Mouse (Mus musculus) adrenal gland, adult 2 months (tissue): Measurements from ENCODE around the gene Tcerg1l. TPM values are rescaled to one million over a fixed set of nuclear protein-coding genes. Genes with fewer than 3 reads are reported as not detected.

Experiments used
- DNase-seq: peaks from one replicate; pipeline ENCODE4 v3.0.0; 2021
- long read RNA-seq: library from polyadenylated mRNA; stranded (forward); transcript quantifications from one replicate; pipeline ENCODE4 v2.0.0, GENCODE M21; 2021
- polyA plus RNA-seq: library from polyadenylated mRNA; depleted of rRNA; stranded (reverse); fragments of >200 nt; gene quantifications from 2 replicates; pipeline ENCODE4 v1.2.3, GENCODE M21; 2012; rRNA removed
- total RNA-seq, 2 experiments: library from RNA; stranded (reverse); gene quantifications; 2 replicates each; pipeline ENCODE4 v1.2.3; 2021

Gene Tcerg1l
- under 1 TPM in 1 of 2 experiments, not detected in 1; 0.10 TPM for total RNA-seq
- 0.06 and 0.15 TPM in 2 replicates for polyA plus RNA-seq
- long read RNA-seq, result 0 reads

DNA sequence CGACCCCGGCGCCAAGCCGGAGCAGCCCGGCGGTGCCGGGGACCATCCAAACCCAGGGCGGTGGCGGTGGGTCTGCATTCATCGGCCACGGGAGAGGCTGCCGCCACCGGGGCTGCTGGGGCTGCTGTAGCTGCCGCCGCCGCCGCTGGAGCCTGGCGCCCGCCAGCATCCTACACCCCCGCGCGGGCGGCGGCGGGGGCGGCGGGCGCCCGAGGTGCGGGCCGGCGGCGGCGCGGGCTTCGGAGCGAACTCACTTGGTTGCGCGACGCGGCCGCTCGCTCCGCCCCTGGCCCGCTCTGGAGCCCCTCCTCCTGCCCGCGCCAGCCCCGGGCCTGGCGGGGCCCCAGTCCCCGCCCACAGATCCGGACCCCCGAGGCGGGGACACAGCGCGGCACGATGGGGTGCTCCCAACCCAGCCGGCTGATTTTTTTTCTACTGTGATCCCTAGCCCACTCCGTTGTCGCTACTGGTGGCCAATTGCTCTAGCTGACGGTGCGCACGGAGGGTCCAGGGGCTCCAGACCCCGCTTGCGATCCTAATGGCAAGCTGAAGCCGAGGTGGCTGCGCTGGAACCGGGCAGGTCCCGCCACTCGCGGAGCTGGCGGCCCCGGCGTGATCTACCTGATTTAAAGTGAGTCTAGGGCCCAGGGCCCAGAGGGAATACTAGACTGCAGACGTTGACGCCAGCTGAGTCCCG is at the start of gene Tcerg1l:
TSS of gene Tcerg1l (minus strand) at position 246 of the 697 bp plus-strand sequence.
- no peak for DNase-seq

DNA sequence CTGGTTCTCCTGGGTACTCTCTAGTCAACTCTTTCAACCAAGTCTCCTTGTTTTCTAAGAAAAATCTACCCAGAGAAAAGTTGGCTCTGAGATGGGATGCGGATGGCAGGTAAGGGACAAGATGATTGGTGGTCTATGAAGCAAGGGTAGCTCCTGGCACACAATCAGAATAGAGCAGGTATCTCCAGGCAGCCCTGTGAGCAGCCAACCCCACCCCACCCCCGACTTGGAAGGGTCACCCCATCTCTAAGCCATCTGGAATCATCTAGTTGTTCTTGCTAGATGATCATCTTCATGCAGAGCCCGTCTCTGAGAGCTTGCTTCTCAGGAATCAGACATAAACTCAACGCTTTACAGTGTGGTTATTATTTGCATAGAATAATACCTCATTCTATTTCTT is 44.6 kb upstream of the Tcerg1l start:
- DNase-seq, result no peak

DNA sequence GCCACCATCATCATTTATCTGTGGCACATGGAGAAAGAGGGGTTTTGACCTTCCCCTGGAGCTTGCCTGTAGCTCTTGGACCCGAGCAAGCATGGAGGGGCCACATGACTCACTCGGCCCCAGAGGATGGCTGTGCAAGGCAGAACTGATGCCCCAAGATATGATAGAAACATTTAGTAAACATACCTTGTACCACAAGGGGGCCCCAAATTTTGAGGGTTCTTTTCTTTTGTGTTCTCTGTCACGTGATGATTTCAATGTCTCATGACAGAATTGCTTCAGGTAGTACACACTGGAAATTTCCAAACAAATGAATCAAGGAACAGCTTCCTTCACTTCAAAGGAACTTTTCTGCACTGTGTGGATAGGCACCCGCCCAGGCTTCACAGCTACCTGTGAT is 35.0 kb upstream of the Tcerg1l start:
- no peak for DNase-seq

DNA sequence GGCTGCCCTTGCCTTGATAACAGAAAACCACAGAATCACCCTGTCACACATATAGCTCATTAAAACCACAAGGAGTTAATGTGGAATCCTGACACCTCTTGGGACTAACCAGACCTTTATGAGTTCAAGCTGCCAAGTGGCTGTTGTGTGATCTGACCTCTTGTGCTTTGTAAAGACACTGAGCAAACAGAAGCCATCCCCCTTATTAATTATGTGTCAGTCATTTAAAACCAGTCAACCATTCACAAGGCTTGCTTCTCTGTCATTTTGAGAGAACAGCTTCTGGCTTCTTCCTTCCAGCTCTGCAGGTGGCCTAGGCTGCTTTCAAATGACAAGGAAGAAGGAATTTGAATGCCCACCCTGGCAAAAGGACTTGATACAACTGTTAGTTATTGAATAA is 33.9 kb upstream of the Tcerg1l start:
- DNase-seq, result no peak

DNA sequence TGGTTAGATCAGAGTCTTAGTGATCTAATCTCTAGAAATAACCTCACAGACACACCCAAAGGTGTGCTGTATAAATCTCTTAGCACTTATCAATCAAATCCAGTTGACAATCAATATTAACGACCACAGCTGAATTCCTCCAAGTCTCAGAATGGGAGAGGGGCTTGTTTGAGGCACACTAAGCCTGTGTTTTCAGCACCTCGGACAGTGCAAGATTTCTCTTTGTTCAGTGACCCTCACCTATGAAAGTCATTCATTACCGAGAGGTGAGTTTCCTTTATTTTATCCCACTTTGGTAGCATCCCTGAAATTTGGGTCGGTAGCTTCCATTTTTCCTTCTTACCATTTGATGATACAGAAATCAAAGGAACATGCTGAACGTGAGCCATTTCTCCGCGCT is 32.4 kb upstream of the Tcerg1l start:
- no peak for DNase-seq

DNA sequence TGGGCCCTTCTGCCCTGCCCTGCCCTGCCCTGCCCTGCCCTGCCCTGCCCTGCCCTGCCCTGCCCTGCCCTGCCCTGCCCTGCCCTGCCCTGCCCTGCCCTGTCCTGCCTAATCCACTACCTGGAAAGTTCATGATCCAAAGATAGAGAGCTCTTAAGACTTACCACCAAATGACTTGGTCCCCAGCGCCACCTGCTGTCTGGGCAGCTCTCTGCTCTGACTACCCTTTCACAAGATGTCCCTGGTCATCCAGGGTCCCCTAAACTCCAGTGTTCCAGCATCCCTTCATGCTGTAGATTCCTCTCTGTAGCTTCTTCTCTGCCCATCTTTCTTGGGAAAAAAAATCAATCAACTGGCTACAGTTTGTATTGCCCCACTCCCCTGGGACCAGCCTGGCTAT is 31.3 kb upstream of the Tcerg1l start:
- peak; percentile 35 for DNase-seq

DNA sequence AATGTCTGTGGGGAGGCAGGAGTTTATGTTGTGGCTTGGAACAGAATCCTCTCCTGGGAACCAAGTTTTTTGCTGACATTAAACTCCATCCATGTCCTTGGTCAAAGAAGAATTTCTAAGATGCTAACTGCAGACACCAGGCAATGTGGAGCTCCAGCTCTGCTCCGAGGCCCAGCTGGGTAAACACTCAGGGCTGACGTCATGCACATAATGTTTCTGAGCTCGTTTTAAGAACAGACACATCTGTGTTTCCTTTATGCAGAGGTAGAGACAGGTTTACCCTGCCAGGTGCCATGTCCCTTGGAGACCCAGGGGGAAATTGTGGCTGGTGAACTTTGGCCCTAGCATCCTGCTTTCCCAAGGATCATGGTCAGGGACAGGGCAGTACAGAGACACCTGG is 29.9 kb upstream of the Tcerg1l start:
- DNase-seq, result no peak

DNA sequence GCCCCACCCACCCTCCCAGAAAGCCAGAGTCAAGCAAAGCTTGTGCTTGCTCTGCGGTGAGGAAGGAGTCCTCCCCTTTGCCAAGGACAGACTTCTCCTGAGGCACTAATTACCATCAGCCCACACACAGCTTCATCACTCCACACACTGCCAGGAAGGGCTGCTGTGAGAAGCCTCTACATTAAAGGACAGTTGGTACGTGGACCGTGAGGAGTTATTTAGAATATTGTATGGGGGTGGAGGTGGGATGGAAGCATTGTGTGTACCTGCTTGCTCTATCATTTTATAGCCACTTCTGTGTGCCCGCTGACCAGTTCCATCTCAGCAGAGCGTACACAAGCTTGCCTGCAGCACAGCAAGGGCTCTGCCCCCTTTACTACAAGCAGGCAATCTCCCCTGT is 16.0 kb upstream of the Tcerg1l start:
- no peak for DNase-seq

DNA sequence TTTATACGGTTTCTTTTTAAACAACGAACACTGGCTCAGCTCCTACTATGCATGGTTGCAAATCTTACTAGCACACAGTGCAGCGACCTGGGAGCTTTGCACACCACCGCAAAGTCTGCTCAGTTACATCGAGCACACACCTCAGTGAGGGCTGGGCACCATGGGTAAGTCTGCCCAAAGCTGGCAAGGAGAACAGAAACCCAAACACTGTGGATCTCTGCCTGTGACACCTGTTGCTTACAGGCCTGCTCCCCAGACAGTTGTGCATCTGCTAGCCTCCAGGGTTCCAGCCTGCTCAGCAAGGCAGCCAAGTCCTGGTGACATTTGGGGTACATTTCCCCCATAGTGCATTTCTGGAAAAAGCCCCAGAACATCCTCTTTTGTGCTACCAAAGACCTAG is 4.1 kb upstream of the Tcerg1l start:
- DNase-seq, result no peak

DNA sequence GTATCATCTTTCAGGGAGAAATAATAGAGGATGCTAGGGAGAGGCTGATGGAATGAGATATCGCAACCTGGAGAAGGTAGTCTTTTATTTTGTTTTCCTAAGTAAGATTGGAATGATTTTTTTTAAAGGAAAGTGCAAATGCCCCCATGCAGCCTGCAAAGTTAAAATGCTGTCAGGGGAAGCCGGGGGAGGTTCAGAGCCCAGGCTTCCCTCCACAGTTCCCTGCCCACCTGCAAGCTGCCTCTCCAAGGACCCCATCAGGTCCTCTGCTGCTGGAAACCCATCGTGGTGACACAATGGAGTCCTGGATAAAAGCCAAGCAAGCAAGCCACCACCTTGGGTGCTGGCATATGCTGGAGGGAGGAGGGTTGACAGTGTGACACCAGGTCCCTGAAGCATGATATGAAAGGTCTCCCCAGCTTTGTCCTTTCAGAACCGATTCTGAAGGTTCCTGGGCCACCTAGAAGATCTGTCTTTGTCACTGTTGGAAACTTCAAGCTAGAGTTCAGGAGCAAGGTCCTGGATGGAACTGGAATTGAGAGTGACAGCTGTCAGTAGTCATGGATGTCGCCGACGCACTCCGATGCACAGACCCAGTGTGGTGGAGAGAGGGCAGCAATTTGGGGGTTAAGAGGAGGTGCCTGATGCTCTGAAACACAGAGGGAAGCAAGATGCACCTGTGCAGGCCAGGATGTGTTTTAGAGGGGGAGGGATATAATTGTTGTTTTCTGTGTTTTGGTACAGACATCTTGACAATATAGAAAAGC is 3.2 kb upstream of the Tcerg1l start:
- DNase-seq, result no peak

DNA sequence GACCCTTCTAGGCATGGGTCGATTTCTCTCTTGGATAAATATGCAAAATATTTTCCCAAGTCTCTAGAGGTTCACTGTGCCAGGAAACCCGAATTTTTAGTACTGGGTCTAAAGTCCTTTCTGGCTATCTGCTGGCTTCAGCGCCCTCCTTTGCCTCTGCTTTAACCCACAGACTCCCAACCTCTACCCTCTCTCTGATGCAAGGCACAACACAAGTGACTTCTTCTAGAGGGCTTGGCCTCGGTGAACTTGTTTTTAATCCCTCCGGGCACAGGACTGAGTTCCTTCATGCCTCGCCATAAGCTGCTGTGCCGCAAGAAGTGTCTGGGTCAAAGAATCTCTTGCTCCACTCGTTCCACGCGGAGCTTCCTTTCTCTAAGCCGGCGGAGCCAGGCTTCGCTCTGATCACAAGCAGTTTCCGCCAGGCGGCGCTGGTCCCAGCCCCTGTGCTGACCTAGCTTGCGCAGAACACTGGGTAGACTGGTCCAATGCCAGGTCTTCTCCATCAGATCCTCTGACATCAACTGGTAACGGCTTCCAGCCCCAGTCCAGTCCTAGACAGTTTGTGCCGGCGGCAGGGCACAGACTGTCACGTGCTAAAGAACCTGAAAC is 758 bp upstream of the Tcerg1l start:
- DNase-seq, result peak; percentile 25

DNA sequence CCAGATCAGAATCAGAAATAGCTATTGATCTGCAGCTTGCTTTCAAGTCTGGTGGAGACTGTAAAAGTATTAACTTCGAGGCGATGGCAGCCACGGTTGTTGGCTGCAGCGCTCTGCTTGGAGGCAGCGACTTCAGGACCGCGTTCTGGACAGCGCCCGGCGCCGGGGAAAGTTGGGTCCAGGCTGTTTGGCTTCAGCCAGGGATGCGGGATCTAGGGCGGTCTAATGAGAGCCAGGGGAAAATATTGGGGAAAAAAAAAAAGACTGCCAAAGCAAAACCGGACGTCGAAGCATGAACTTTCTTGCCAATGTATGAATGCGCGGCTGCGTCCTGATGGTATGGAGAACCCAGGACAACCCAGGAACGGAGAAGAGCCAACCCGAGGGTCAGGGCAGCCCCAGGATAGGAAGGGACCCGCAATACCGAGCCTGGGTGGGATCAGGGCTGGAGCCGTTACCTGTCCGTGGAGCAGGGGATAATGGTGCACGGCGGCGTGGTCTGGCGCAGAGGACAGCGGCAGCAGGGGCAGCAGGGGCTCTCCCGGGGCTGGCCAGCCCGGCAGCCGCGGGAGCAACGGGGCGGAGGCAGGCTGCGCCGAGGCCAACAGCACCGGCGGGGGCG is 556 bp downstream of the Tcerg1l start:
- peak; percentile 27 for DNase-seq

DNA sequence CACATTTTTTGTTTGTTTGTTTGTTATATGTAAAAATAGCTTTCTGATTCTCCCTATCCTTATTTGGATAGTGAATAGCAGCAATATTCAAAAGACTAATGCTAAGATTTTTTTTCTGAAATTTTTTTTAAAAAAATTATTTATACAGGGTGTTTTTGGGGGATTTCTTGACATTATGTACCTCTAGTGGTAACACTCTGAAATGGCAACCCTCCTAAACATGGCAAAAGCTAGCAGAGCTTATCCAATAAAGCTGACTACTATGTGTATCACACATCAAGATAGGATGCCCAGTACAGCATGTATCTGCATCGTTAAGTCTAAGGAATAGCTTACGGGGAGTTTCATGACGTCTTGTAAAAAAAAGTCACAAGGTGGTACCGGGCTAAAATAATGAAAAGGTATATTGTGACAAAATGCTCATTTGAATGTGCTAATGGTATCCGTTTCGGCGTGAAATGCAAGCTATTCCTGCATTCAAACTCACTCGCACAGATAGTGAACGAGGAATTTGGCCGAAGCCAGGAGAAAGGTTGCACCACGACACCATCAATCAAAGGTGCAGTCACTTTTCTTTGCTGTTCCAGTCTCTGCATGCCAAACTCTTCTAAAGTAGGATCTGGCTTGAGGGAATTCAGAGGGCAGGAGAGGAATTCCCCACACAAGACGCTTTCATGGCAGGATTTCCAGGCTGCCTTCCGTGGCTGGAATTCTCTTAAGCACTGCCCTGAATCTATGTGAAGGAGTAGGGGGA is 1.2 kb downstream of the Tcerg1l start:
- DNase-seq, result no peak

DNA sequence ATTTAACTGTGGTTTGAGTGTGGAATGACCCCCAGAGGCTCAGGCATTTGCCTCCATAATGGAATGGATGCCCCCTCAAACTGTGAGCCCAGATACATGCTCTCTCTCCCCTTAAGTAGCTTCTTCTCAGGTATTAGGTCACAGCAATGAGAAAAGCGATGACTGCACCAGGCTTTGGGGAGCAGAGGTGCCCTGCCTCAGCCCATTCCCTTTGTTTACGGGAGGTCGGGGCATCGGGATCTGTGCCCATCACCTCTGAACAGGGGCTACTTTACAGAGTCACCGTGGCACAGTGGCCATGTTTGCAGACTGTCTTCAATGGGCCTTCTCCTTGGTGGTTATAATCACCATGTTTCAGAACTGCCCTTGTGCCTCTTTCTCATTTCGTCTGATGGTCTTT is 7.6 kb downstream of the Tcerg1l start:
- DNase-seq, result no peak

DNA sequence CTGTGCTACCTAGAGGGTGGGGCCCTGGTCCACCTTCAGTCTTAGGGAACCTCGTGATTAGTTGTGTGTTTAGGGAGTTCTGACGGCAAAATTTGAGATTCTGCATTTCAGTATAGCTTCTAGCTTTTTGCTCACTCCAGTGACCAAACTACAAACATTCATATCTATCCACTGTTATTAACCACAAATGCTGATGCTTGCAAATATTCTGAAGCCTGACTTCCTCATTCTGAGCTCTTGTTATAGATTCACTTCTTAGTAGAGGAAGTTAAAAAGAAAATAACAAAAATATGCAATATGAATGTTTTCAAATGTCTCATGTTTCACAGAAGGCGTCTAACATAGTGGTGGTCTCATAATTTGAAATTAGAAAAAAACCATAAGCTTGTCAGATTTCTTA is 8.5 kb downstream of the Tcerg1l start:
- no peak for DNase-seq

DNA sequence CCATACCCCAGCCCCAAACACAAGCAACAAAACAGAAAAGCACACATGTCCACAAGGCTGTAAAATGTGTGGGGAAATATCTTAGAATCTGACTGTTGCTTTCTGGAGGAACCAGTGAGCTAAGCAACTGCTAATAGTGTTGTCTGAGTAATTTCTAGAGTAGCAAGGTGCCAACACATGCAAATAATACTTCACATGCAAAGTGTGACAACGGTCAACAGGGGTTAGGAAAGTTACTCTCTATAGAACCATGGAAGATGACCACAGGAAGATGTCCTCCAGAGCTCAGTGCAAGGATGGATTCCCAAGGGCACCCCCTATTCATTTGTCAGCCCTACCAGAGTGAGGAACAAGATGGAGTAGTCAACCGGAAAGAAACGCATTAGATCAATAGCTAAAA is 18.3 kb downstream of the Tcerg1l start:
- no peak for DNase-seq

DNA sequence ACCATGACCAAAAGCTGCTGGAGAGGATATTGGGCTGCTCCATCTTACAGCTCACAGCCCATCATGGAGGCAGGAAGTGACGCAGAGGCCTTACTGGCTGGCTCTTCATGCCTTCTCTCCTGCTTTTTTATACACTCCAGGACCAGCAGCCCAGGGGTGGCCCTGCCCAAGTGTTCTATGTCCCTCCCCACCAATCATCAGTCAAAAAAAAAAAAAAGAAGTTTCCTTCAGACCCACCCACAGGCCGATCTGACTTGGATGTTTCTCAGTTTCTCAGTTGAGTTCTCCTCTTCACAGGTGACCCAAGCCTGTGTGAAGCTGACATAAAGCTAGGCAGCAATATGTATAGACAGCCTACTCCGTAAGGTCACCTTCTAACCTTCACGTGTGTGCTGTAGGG is 19.0 kb downstream of the Tcerg1l start:
- no peak for DNase-seq

DNA sequence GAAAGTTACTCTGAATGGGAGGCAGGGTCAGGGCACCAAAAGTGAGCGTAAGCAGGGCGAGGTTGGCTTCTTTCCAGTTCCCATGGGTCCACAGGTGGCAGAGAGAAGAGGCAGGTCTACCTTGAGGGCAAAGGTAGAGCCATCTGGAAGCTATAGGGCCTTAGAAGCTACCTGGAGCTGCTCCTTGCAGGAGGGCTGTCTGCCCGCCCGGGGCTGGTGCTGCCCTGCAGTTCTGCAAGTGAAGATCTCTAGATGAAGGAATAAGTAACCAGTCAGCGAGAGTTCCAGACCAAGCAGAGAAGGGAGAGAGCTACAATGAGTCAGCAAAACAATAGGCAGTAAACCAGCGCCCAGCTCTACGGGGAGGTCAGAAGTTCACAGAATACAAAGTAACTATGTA is 22.0 kb downstream of the Tcerg1l start:
- no peak for DNase-seq

DNA sequence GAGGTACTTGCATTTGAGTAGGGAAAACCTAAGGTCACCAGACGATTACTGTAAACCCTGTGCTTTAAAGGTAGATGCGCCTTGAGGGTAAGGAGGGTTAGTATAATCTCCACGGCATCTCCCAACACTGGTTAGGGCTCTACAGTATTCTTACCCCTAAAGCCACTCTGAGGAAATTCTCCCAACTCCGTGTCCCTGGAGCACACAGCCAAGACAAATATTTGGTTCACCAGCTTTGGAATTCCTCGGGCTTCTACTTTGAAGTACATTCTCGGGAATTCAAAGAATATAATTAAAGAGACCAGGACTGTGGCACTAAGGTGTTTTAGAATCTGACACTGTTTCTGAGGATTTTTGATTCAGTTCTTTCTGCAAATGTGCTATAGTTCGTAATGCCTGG is 23.2 kb downstream of the Tcerg1l start:
- no peak for DNase-seq

DNA sequence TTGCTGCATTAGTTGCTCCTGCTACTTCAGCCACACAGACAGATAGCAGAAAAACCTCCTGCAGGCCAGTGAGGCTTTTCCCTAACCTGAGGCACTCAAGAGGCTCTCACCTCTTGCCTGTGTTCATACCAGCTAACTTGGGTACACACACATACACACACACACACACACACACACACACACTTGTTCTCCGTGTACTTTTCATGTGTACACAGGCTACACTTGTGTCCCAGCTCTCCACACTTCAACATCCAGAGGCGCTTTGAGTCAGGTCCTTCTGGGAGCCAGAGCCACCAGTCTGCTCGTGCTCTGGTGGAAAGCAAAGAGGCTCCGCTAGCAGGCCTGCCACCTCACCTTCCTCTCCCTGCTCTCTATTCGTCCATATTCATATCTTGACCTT is 24.0 kb downstream of the Tcerg1l start:
- DNase-seq, result no peak

DNA sequence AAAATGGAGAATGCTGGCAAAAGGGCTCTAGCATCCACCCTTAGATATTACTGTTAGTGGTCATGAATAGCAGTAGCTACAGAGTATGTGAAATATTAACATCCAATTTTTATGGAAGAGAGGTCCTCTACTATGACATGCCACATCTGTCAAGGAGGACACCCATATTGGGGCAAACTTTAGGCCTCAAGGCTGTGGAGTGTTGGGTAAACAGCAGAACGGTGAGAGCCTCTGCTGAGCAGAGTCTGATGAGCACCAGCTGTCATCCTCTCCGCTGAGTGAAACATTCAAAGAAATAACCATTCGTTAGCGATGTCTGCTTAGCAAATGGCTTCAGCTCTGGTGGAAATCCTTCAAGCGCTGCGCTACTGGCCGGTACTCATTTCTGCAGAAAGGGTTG is 30.0 kb downstream of the Tcerg1l start:
- DNase-seq, result no peak

DNA sequence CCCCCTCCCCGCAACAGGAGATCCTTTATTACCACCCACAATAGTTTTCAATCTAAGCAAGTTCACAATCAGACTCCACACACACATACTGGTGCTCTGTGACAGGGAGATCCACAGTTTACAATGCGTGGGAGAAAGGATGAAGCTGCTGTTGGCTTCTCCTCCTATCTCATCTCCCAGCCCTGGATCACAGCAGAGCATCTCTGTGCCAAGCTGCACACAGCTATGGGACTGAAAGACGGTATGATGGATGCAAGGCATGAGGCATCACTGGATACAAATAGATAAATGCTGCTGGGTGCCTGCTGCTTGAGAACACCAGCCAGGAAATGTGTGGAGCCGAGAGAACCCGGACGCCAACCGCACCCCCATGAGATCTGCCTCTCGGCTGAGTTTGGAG is 32.0 kb downstream of the Tcerg1l start:
- DNase-seq, result no peak
